12 mouse cellular contexts compared by ENCODE assay signal in genomic region chr10:90666746-90667145, GRCm38 (mm10).
DNase-seq lines count a peak whose midpoint lies in the region; ATAC-seq lines count a peak whose summit lies in the region.
"Had no signal": no experiment of that assay in that cellular context is flagged by ENCODE, and none has a peak within 500 bp of the region (broad histone marks: within the 10 kb centered on the region; RNA-seq: fewer than 3 reads in every experiment).

No protein-coding gene starts in this region.

- intact Hi-C loops in heart, postnatal 36 days (cut with DNase I) = loop anchor here (5.0 to 10.0 kb wide), 2 partner anchors 132 to 154 kb away; no protein-coding TSS in a partner anchor

- H3K36me3 ChIP-seq in kidney, embryonic 16.5 days (ENCODE audit: insufficient read depth, low read length) = no peaks in the 10 kb centered on the region

- no peak overlapping the region for H3K4me3 ChIP-seq in kidney, embryonic 16.5 days (ENCODE audit: low read length)
- H3K4me3 ChIP-seq: left cerebral cortex, adult 2 months had no signal

- H3K27ac ChIP-seq in kidney, embryonic 16.5 days (ENCODE audit: low read length) = no peak overlapping the region
- H3K27ac ChIP-seq: left cerebral cortex, adult 2 months had no signal

- ATAC-seq in granulocyte monocyte progenitor cell, adult 5-6 weeks (replicated peaks; ENCODE audit: poor library complexity, severe bottlenecking) = no peak
- ATAC-seq in kidney, embryonic 16.5 days (ENCODE audit: low FRiP score, low TSS enrichment) = no peak

- WGBS in kidney, embryonic 16.5 days = 93% methylated on average over 2 of the region's 2 CpGs

- no peak overlapping the region for H3K4me2 ChIP-seq in kidney, embryonic 16.5 days (replicated peaks; ENCODE audit: low read depth, low read length)
- H3K4me2 ChIP-seq: lung, embryonic 14.5 days had no signal

- H3K9ac ChIP-seq in kidney, embryonic 16.5 days (replicated peaks; ENCODE audit: low read length) = no peak overlapping the region
- H3K9ac ChIP-seq: lung, embryonic 14.5 days had no signal

- no peaks in the 10 kb centered on the region for H3K27me3 ChIP-seq in kidney, embryonic 16.5 days (ENCODE audit: insufficient read depth, low read length)

- no peaks in the 10 kb centered on the region for H3K4me1 ChIP-seq in kidney, embryonic 16.5 days (ENCODE audit: insufficient read depth, low read length)

- H3K9me3 ChIP-seq in kidney, embryonic 16.5 days (ENCODE audit: low read length) = no peaks in the 10 kb centered on the region

- peak; percentile 60 for DNase-seq in layer of hippocampus, adult 11-12 months (ENCODE audit: low spot score)
- DNase-seq in layer of hippocampus, adult 9-10 months (ENCODE audit: low spot score) = no peak
- peak; percentile 53 to 85 for DNase-seq in adrenal gland, postnatal 36 days
- DNase-seq in cerebellum, postnatal 25 days = peak; percentile 96 to 97
- DNase-seq in heart, postnatal 36 days = peak; percentile 68 to 71
- DNase-seq in urinary bladder, adult 2 months (ENCODE audit: low spot score) = no peak
- DNase-seq: lung, embryonic 14.5 days; right cerebral cortex, postnatal 14 days; thymus, postnatal 14 days had no signal

Comparison
In these comparisons a context has a peak if more than half of its experiments do, and no peak if none do; other contexts are left out.
1. DNase-seq: peak in layer of hippocampus, adult 11-12 months (single experiment), adrenal gland, postnatal 36 days (2 of 2), cerebellum, postnatal 25 days (2 of 2) and heart, postnatal 36 days (2 of 2); none in layer of hippocampus, adult 9-10 months (single experiment) and urinary bladder, adult 2 months (single experiment).